Mouse (Mus musculus): Measurements from ENCODE around the gene Slit2. TPM values are rescaled to one million over a fixed set of nuclear protein-coding genes. Genes with fewer than 3 reads are reported as not detected.

The Slit2 gene
- 0.75 and 0.84 TPM in 2 replicates for total RNA-seq (2017)

- ATAC-seq (replicated peaks in 1 of 2; ENCODE audit: insufficient read depth in 1 of 2, low FRiP score in 2 of 2, low TSS enrichment in 1 of 2, low read depth in 1 of 2, poor library complexity in 2 of 2, severe bottlenecking in 2 of 2), result peak; percentile 42 to 68
Observed at GRCm38 (mm10) chr5:47982941-47983701, at the start of gene Slit2. Gene Slit2 (plus strand): TSS chr5:47983138.

GRCm38 (mm10) chr5:47938586-47939372, 44.2 kb upstream of the Slit2 start:
- no peak for ATAC-seq (replicated peaks in 1 of 2; ENCODE audit: insufficient read depth in 1 of 2, low FRiP score in 2 of 2, low TSS enrichment in 1 of 2, low read depth in 1 of 2, poor library complexity in 2 of 2, severe bottlenecking in 2 of 2)

GRCm38 (mm10) chr5:47956451-47956850, 26.5 kb upstream of the Slit2 start:
- ATAC-seq (replicated peaks in 1 of 2; ENCODE audit: insufficient read depth in 1 of 2, low FRiP score in 2 of 2, low TSS enrichment in 1 of 2, low read depth in 1 of 2, poor library complexity in 2 of 2, severe bottlenecking in 2 of 2), result no peak

- no peak for ATAC-seq (replicated peaks in 1 of 2; ENCODE audit: insufficient read depth in 1 of 2, low FRiP score in 2 of 2, low TSS enrichment in 1 of 2, low read depth in 1 of 2, poor library complexity in 2 of 2, severe bottlenecking in 2 of 2)
Observed at GRCm38 (mm10) chr5:47975795-47976194, 7.1 kb upstream of the Slit2 start.

- peak; percentile 71 to 77 for ATAC-seq (replicated peaks in 1 of 2; ENCODE audit: insufficient read depth in 1 of 2, low FRiP score in 2 of 2, low TSS enrichment in 1 of 2, low read depth in 1 of 2, poor library complexity in 2 of 2, severe bottlenecking in 2 of 2)
Observed at GRCm38 (mm10) chr5:47979371-47979770, 3.6 kb upstream of the Slit2 start.

GRCm38 (mm10) chr5:47980459-47980858, 2.5 kb upstream of the Slit2 start:
- ATAC-seq (replicated peaks in 1 of 2; ENCODE audit: insufficient read depth in 1 of 2, low FRiP score in 2 of 2, low TSS enrichment in 1 of 2, low read depth in 1 of 2, poor library complexity in 2 of 2, severe bottlenecking in 2 of 2), result no peak

- no peak for ATAC-seq (replicated peaks in 1 of 2; ENCODE audit: insufficient read depth in 1 of 2, low FRiP score in 2 of 2, low TSS enrichment in 1 of 2, low read depth in 1 of 2, poor library complexity in 2 of 2, severe bottlenecking in 2 of 2)
Observed at GRCm38 (mm10) chr5:47981951-47982350, 987 bp upstream of the Slit2 start.

- ATAC-seq (replicated peaks in 1 of 2; ENCODE audit: insufficient read depth in 1 of 2, low FRiP score in 2 of 2, low TSS enrichment in 1 of 2, low read depth in 1 of 2, poor library complexity in 2 of 2, severe bottlenecking in 2 of 2), result 0 out of 4 replicates have a peak, but pooled peaks of 1 of the 2 experiments have one; percentile 5
Observed at GRCm38 (mm10) chr5:47983746-47984583, 1.0 kb downstream of the Slit2 start.

GRCm38 (mm10) chr5:47984584-47985197, 1.8 kb downstream of the Slit2 start:
- peak; percentile 4 to 7; a peak in 3 of 4 replicates for ATAC-seq (replicated peaks in 1 of 2; ENCODE audit: insufficient read depth in 1 of 2, low FRiP score in 2 of 2, low TSS enrichment in 1 of 2, low read depth in 1 of 2, poor library complexity in 2 of 2, severe bottlenecking in 2 of 2)

- ATAC-seq (replicated peaks in 1 of 2; ENCODE audit: insufficient read depth in 1 of 2, low FRiP score in 2 of 2, low TSS enrichment in 1 of 2, low read depth in 1 of 2, poor library complexity in 2 of 2, severe bottlenecking in 2 of 2), result peak; percentile 13 to 24
Observed at GRCm38 (mm10) chr5:47985198-47985631, 2.3 kb downstream of the Slit2 start.

- ATAC-seq (replicated peaks in 1 of 2; ENCODE audit: insufficient read depth in 1 of 2, low FRiP score in 2 of 2, low TSS enrichment in 1 of 2, low read depth in 1 of 2, poor library complexity in 2 of 2, severe bottlenecking in 2 of 2), result no peak
Observed at GRCm38 (mm10) chr5:47985901-47986670, 3.1 kb downstream of the Slit2 start.

- ATAC-seq (replicated peaks in 1 of 2; ENCODE audit: insufficient read depth in 1 of 2, low FRiP score in 2 of 2, low TSS enrichment in 1 of 2, low read depth in 1 of 2, poor library complexity in 2 of 2, severe bottlenecking in 2 of 2), result no peak
Observed at GRCm38 (mm10) chr5:47990926-47991325, 8.0 kb downstream of the Slit2 start.

GRCm38 (mm10) chr5:48003708-48004415, 20.9 kb downstream of the Slit2 start:
- no peak for ATAC-seq (replicated peaks in 1 of 2; ENCODE audit: insufficient read depth in 1 of 2, low FRiP score in 2 of 2, low TSS enrichment in 1 of 2, low read depth in 1 of 2, poor library complexity in 2 of 2, severe bottlenecking in 2 of 2)

GRCm38 (mm10) chr5:48005533-48005932, 22.6 kb downstream of the Slit2 start:
- no peak for ATAC-seq (replicated peaks in 1 of 2; ENCODE audit: insufficient read depth in 1 of 2, low FRiP score in 2 of 2, low TSS enrichment in 1 of 2, low read depth in 1 of 2, poor library complexity in 2 of 2, severe bottlenecking in 2 of 2)

GRCm38 (mm10) chr5:48006059-48006458, 23.1 kb downstream of the Slit2 start:
- ATAC-seq (replicated peaks in 1 of 2; ENCODE audit: insufficient read depth in 1 of 2, low FRiP score in 2 of 2, low TSS enrichment in 1 of 2, low read depth in 1 of 2, poor library complexity in 2 of 2, severe bottlenecking in 2 of 2), result no peak

- ATAC-seq (replicated peaks in 1 of 2; ENCODE audit: insufficient read depth in 1 of 2, low FRiP score in 2 of 2, low TSS enrichment in 1 of 2, low read depth in 1 of 2, poor library complexity in 2 of 2, severe bottlenecking in 2 of 2), result no peak
Observed at GRCm38 (mm10) chr5:48023441-48023840, 40.5 kb downstream of the Slit2 start.
